Mouse (Mus musculus) hindbrain, embryonic 12.5 days (tissue): ENCODE data around the gene Cdr2l. TPM values are rescaled to one million over a fixed set of nuclear protein-coding genes. Genes with fewer than 3 reads are reported as not detected.
A peak's percentile ranks its signal among the peaks of the same experiment; 100 is the strongest.

ENCODE experiments used
- ATAC-seq: fragments of 200-750 bp; cut with Nextera tagmentation; 2 replicates; pipeline ENCODE4 v1.8.0; 2017; ENCODE audit warnings: moderate TSS enrichment; ENCODE audit not compliant: low FRiP score
- H3K27ac ChIP-seq: fragments of 300-500 bp; sonication (generic); 2 replicates; pipeline ENCODE4 v1.5.1; 2016; ENCODE audit warnings: mild to moderate bottlenecking
- H3K27me3 ChIP-seq: fragments of 300-500 bp; sonication (generic); 2 replicates; pipeline ENCODE4 v1.6.1; 2016; ENCODE audit warnings: mild to moderate bottlenecking
- H3K36me3 ChIP-seq: fragments of 300-500 bp; sonication (generic); 2 replicates; pipeline ENCODE4 v1.6.1; 2016; ENCODE audit warnings: mild to moderate bottlenecking
- H3K4me1 ChIP-seq: fragments of 300-500 bp; sonication (generic); 2 replicates; pipeline ENCODE4 v1.6.1; 2016
- H3K4me2 ChIP-seq: fragments of 300-500 bp; sonication (generic); replicated peaks from 2 replicates; pipeline ENCODE4 v1.6.1; 2016; ENCODE audit warnings: mild to moderate bottlenecking
- H3K4me3 ChIP-seq: fragments of 300-500 bp; sonication (generic); 2 replicates; pipeline ENCODE4 v1.5.1; 2016; ENCODE audit warnings: mild to moderate bottlenecking
- H3K9ac ChIP-seq: fragments of 300-500 bp; sonication (generic); 2 replicates; pipeline ENCODE4 v1.6.1; 2016; ENCODE audit warnings: mild to moderate bottlenecking, moderate library complexity
- H3K9me3 ChIP-seq: fragments of 300-500 bp; sonication (generic); replicated peaks from 2 replicates; pipeline ENCODE4 v1.6.1; 2016; ENCODE audit warnings: mild to moderate bottlenecking
- WGBS: fragments of 180-500 bp; shearing (Covaris S2); methylation state at CpG from one replicate; pipeline ENCODE4 v1.1.7; 2016; 5-methylcytosine and 5-hydroxymethylcytosine counted together
- polyA plus RNA-seq: library from polyadenylated mRNA; unstranded; fragments of >200 nt; fragmentation: Nextera tagmentation; extraction: Ambion mirVana; gene quantifications from 2 replicates; pipeline ENCODE4 v1.2.1, GENCODE M21; 2016

Gene Cdr2l
- polyA plus RNA-seq, 1 experiment from 2014 or later: 28.8 TPM

DNA sequence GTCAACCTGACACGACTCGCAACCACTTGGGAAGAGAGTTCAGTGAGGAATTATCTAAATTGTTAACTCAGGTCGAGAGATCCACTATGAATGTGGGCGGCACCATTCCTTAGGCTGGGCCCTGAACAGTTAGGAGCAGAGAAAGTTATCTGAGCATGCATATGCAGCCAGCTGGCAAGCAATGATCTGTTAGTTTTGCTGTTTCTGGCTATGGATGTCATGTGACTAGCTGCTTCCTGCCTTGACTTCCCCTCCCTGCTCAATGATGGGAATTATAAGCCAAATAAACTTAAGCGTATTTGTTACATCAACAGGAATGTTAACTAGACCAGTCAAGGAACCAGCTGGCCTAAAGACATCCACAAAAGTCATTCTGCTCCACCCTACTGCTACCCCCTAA, 28.3 kb upstream of the Cdr2l start:
- Histone ChIP-seq H3K4me1 (no peaks in the 10 kb centered on the region), H3K9me3 (no peaks in the 10 kb centered on the region), H3K9ac (no peak overlapping the region), H3K27me3 (peaks cover 16% of the 10 kb centered on the region), H3K4me3 (no peak overlapping the region), H3K27ac (no peak overlapping the region), H3K36me3 (peaks cover 28% of the 10 kb centered on the region), H3K4me2 (no peak overlapping the region)
- no peak for ATAC-seq
- 91% methylated on average over 5 of the region's 5 CpGs for WGBS

GRCm38 (mm10) chr11:115354183-115354582, 27.5 kb upstream of the Cdr2l start:
- Histone ChIP-seq H3K27ac (no peak overlapping the region), H3K4me1 (peaks cover 7% of the 10 kb centered on the region), H3K4me2 (no peak overlapping the region), H3K36me3 (peaks cover 22% of the 10 kb centered on the region), H3K9ac (no peak overlapping the region), H3K27me3 (peaks cover 16% of the 10 kb centered on the region), H3K4me3 (no peak overlapping the region), H3K9me3 (no peaks in the 10 kb centered on the region)
- peak; percentile 44; the same call in 1 of the 2 replicates for ATAC-seq
- 6% methylated on average over 8 of the region's 8 CpGs for WGBS

DNA sequence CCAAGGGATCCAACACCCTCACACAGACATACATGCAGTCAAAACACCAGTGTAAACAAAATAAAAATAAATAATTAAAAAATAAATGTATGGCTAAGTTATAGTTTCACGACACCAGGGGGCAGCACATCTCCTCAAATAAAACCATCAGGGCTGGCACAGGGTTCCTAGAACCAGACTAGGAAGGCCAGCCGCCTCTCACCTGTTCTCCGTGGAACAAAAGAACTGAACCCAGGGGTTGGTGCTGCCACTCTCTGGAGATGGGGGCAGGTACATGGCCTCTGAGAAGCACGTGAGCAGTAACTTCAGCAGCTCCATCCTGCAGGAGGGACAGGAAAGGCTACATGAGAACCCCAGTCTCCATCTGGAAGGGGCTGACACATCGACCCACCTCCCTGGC, 23.2 kb upstream of the Cdr2l start:
- no peak overlapping the region for H3K9ac ChIP-seq
- peak; percentile 46; the same call in 1 of the 2 replicates for ATAC-seq

GRCm38 (mm10) chr11:115359293-115359692, 22.4 kb upstream of the Cdr2l start:
- 0 out of 2 replicates have a peak, but pooled peaks have one; percentile 29 for ATAC-seq
- peak overlapping the region; percentile 5; the same call in 1 of the 2 replicates for H3K4me2 ChIP-seq
- no peaks in the 10 kb centered on the region for H3K9me3 ChIP-seq
- peaks cover 14% of the 10 kb centered on the region for H3K4me1 ChIP-seq
- H3K27me3 ChIP-seq: 0 out of 2 replicates have a peak, but pooled peaks cover 11% of the 10 kb centered on the region
- H3K4me3 ChIP-seq: no peak overlapping the region
- peak overlapping the region; percentile 39; the same call in 1 of the 2 replicates for H3K9ac ChIP-seq
- 24% methylated on average over 3 of the region's 3 CpGs for WGBS
- H3K27ac ChIP-seq: peak overlapping the region; percentile 60
- no peaks in the 10 kb centered on the region; the same call in 1 of the 2 replicates for H3K36me3 ChIP-seq

More for the DNA sequence above, 23.2 kb upstream of the Cdr2l start:
- Histone ChIP-seq H3K9me3 (no peaks in the 10 kb centered on the region), H3K36me3 (no peaks in the 10 kb centered on the region; the same call in 1 of the 2 replicates), H3K27me3 (0 out of 2 replicates have a peak, but pooled peaks cover 11% of the 10 kb centered on the region), H3K27ac (0 out of 2 replicates have a peak overlapping the region, but pooled peaks have one; percentile 60), H3K4me1 (peaks cover 14% of the 10 kb centered on the region), H3K4me3 (no peak overlapping the region), H3K4me2 (no peak overlapping the region)
- WGBS: 21% methylated on average over 5 of the region's 5 CpGs

- peak overlapping the region; percentile 55; the same call in 1 of the 2 replicates for H3K27ac ChIP-seq
- H3K9ac ChIP-seq: peak overlapping the region; percentile 39; the same call in 1 of the 2 replicates
- peaks cover 14% of the 10 kb centered on the region for H3K4me1 ChIP-seq
- no peaks in the 10 kb centered on the region; the same call in 1 of the 2 replicates for H3K36me3 ChIP-seq
- no peak overlapping the region for H3K4me3 ChIP-seq
- H3K4me2 ChIP-seq: no peak overlapping the region
- WGBS: 66% methylated on average over 6 of the region's 6 CpGs
- no peaks in the 10 kb centered on the region for H3K9me3 ChIP-seq
- ATAC-seq: no peak
- H3K27me3 ChIP-seq: 0 out of 2 replicates have a peak, but pooled peaks cover 8% of the 10 kb centered on the region
Measured at GRCm38 (mm10) chr11:115359726-115360125, 22.0 kb upstream of the Cdr2l start.

DNA sequence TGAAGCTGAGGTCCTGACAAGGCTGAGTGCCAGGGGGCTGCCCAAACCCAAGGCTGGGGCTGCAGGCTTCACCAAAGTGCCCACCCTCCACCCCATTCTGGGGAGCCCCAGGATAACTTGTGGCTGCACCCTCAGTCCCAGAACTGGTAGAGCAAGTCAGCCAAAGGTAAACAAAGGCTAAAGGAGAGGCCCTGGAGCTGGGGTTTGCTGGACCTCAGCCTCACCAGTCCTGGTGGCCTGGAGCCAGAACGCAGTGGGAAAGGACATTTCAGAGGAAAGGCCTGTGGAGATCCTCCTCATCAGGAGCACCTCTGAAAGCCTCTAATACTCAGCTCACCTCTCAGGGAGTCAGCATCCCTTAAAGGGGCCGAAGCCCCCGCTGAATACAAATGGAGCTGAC, 17.6 kb upstream of the Cdr2l start:
- Histone ChIP-seq H3K27ac (no peak overlapping the region), H3K36me3 (no peaks in the 10 kb centered on the region; the same call in 1 of the 2 replicates), H3K4me1 (peaks cover 22% of the 10 kb centered on the region), H3K27me3 (peaks cover 30% of the 10 kb centered on the region), H3K4me2 (no peak overlapping the region), H3K9ac (no peak overlapping the region), H3K9me3 (no peaks in the 10 kb centered on the region), H3K4me3 (no peak overlapping the region)
- no peak for ATAC-seq
- 90% methylated on average over 3 of the region's 3 CpGs for WGBS

DNA sequence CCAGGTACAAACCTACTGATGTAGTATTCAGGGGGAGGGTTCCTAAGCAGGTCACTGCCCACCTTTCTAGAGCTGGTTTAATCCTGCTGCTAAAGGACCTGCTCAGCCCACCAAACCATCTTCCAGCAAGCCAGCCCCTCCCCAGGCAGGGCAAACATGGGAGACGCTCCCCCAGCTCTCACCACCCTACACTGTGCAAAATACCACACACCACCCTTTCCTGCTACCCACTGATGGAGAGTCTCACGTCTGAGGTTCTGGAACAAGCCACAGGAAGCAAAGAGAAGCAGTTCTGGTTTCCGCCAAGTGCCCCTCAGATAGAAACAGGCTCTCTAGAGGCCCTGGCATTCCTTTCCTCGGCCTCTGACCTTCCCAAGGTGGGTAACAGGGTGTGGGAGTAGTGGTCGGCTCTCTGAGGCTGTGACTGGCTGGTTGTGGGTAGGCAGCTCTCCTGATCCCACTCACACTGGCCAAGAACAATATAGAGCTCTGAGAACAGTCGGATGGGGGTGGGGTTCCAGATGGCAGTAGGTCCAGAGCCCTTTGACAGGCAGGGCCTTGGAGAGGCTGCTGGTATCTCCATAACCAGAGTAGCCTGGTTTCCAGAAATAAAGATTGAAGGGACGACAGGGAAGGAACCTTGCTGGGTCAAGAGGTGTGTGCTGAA, 15.5 kb upstream of the Cdr2l start:
- peak overlapping the region; percentile 60 for H3K4me3 ChIP-seq
- peaks cover 42% of the 10 kb centered on the region for H3K27me3 ChIP-seq
- H3K9ac ChIP-seq: peak overlapping the region; percentile 83
- ATAC-seq: peak; percentile 39
- H3K4me1 ChIP-seq: peaks cover 15% of the 10 kb centered on the region
- no peaks in the 10 kb centered on the region for H3K9me3 ChIP-seq
- peak overlapping the region; percentile 86 for H3K4me2 ChIP-seq
- no peaks in the 10 kb centered on the region; the same call in 1 of the 2 replicates for H3K36me3 ChIP-seq
- 36% methylated on average over 7 of the region's 7 CpGs for WGBS
- peak overlapping the region; percentile 80; the same call in 1 of the 2 replicates for H3K27ac ChIP-seq

DNA sequence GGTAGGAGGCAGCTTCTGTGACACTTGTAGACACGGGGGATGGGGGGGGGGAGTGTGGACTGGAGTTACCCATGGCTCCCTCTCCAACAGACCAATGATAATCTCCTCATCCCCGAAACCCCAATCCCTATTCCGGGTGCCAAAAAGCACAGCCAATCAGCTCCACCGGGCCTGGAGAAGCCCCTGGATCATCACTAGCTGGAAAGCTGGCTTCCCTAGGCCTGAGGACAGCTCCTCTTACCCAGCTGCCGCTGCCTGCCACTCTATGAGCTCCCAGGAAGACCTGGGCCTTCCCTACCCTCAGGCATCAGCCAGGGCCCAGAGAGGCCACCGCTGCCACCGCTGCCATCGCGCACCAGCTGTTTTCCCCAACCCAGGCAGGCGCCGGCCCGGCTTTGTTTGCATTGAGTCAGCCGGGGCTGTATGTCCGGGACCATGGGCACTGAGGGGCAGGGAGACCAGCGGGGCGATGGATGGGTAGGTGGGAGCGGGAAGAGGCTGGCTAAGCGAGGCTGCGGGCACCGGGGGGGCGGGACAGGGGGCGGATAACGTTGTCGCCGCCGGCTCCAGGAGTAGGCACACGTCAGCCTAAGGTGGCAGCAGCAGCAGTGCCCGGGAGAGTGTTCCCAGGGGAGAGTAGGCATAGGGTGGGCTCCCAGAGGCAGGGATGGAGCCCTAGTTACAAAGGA, 14.9 kb upstream of the Cdr2l start:
- ATAC-seq: peak; percentile 69
- Histone ChIP-seq H3K4me1 (peaks cover 15% of the 10 kb centered on the region), H3K9me3 (no peaks in the 10 kb centered on the region), H3K36me3 (no peaks in the 10 kb centered on the region; the same call in 1 of the 2 replicates), H3K4me3 (peak overlapping the region; percentile 60), H3K27ac (peak overlapping the region; percentile 80), H3K4me2 (peak overlapping the region; percentile 86), H3K9ac (peak overlapping the region; percentile 83), H3K27me3 (peaks cover 48% of the 10 kb centered on the region)
- WGBS: 2% methylated on average over 26 of the region's 28 CpGs

- peaks cover 50% of the 10 kb centered on the region for H3K27me3 ChIP-seq
- under 1% methylated on average over 35 of the region's 39 CpGs for WGBS
Measured at GRCm38 (mm10) chr11:115367395-115367944, 14.2 kb upstream of the Cdr2l start, which contains the start of gene Hid1. TSS of gene Hid1 (minus strand) at chr11:115367756.

GRCm38 (mm10) chr11:115370368-115370767, 11.3 kb upstream of the Cdr2l start:
- no peak for ATAC-seq
- WGBS: 60% methylated on average over 7 of the region's 7 CpGs

More at GRCm38 (mm10) chr11:115367395-115367944, 14.2 kb upstream of the Cdr2l start, which contains the start of gene Hid1:
- Histone ChIP-seq H3K4me1 (peaks cover 15% of the 10 kb centered on the region), H3K36me3 (no peaks in the 10 kb centered on the region; the same call in 1 of the 2 replicates), H3K4me2 (peak within 1 kb of the TSS; percentile 86), H3K27ac (peak within 1 kb of the TSS; percentile 80), H3K4me3 (peak within 1 kb of the TSS; percentile 60), H3K9me3 (no peaks in the 10 kb centered on the region), H3K9ac (peak within 1 kb of the TSS; percentile 83)
- ATAC-seq: peak; percentile 82

DNA sequence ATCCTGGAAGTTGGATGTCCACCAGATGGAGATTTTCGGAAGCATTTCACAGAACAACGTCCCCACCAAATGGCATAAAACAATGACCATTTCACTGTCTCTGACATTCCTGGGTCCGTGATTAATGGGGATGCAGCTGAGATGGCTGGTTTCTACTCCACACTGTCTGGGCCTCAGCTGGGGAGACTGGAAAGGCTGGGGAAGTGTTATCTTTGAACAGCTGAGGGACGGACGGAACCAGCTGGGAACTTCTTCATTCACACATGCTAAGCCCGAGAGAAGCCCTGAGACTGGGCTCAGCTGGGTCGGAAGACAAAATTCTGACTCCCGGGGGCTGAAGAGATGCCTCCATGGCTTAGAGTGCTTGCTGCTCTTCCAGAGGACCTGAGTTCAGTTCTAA, 10.4 kb upstream of the Cdr2l start:
- WGBS: 50% methylated on average over 8 of the region's 8 CpGs
- Histone ChIP-seq H3K36me3 (no peaks in the 10 kb centered on the region), H3K9ac (no peak overlapping the region), H3K9me3 (no peaks in the 10 kb centered on the region), H3K4me3 (no peak overlapping the region), H3K4me2 (no peak overlapping the region), H3K4me1 (peaks cover 23% of the 10 kb centered on the region), H3K27ac (no peak overlapping the region), H3K27me3 (peaks cover 66% of the 10 kb centered on the region)
- ATAC-seq: no peak

More at GRCm38 (mm10) chr11:115370368-115370767, 11.3 kb upstream of the Cdr2l start:
- no peak overlapping the region for H3K4me2 ChIP-seq
- H3K9me3 ChIP-seq: no peaks in the 10 kb centered on the region
- H3K4me1 ChIP-seq: peaks cover 29% of the 10 kb centered on the region
- no peak overlapping the region for H3K27ac ChIP-seq
- no peak overlapping the region for H3K9ac ChIP-seq
- H3K36me3 ChIP-seq: no peaks in the 10 kb centered on the region
- no peak overlapping the region for H3K4me3 ChIP-seq
- H3K27me3 ChIP-seq: peaks cover 71% of the 10 kb centered on the region

- 65% methylated on average over 1 of the region's 1 CpGs for WGBS
- H3K27me3 ChIP-seq: peaks cover 63% of the 10 kb centered on the region
Measured at GRCm38 (mm10) chr11:115372015-115372414, 9.7 kb upstream of the Cdr2l start.

More at GRCm38 (mm10) chr11:115372015-115372414, 9.7 kb upstream of the Cdr2l start:
- Histone ChIP-seq H3K4me3 (no peak overlapping the region), H3K36me3 (no peaks in the 10 kb centered on the region), H3K4me1 (peaks cover 16% of the 10 kb centered on the region), H3K9ac (no peak overlapping the region), H3K4me2 (no peak overlapping the region), H3K27ac (no peak overlapping the region), H3K9me3 (no peaks in the 10 kb centered on the region)
- no peak for ATAC-seq
